Mouse (Mus musculus): Measurements from ENCODE around the gene Spast.
"Not testable (repeated sequence)": the region's sequence is repeated elsewhere in the genome, so short reads cannot be mapped to it uniquely, and the experiment has no call there.

Spast gene

DNA sequence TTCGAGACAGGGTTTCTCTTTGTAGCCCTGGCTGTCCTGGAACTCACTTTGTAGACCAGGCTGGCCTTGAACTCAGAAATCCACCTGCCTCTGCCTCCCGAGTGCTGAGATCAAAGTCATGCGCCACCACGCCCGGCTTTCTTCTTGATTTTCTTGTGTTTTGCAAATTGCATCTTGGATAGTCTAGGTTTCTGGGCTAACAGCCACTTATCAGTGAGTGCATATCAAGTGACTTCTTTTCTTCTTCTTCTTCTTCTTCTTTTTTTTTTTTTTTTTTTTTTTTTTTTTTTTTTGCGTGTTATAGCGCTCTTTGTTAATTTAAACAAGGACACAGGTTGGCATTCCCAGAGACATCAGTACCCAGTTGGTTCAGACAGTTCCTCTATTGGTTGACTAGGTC is 11.6 kb upstream of the Spast start:
- not testable (repeated sequence) for DNase-seq (ENCODE audit: low spot score)

DNA sequence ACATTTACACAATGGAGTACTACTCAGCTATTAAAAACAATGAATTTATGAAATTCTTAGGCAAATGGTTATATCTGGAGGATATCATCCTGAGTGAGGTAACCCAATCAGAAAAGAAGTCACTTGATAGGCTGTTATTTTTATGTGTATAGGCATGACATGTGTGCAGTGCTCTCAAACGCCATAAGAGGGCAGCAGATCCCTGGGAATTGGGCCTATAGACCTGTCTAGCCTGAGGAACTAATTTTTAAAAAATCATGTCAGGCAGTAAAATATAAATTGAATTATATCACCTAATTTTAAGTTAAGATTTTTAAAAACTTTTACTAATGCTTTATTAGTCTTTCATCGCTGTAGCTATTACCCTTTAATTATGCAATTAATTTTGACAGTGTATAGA is 10.6 kb upstream of the Spast start:
- peak; percentile 75 for DNase-seq (ENCODE audit: low spot score)

DNA sequence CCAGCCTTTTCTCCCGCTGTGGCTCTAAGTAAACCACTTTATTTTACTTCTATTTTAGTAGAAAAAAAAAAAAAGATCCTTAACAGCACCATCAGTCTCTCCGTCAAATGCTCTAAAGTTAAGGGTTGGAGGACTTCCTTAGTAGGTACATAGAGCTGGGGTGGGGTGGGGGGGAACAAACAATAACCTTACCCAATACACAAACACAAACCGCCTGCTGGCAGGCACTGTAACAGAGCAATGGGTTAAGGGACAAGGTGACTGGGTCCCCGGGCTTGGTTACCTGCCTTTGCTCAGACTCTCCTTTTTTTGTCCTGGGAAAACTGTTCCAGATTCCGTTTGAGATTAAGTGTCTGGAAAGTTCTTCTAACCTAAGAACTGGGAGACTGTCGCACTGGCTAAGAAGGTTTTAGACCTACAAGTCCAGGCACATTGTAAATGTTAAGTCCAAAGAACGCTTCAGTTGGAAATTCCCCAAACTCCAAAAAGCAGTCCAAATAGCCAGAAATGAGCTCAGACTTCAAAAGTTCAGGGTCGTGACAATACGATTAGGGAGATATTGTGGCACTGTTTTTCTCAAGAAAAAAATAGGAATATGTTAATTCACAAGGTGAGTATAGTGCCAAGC is 7.6 kb upstream of the Spast start:
- no peak for DNase-seq (ENCODE audit: low spot score)

DNA sequence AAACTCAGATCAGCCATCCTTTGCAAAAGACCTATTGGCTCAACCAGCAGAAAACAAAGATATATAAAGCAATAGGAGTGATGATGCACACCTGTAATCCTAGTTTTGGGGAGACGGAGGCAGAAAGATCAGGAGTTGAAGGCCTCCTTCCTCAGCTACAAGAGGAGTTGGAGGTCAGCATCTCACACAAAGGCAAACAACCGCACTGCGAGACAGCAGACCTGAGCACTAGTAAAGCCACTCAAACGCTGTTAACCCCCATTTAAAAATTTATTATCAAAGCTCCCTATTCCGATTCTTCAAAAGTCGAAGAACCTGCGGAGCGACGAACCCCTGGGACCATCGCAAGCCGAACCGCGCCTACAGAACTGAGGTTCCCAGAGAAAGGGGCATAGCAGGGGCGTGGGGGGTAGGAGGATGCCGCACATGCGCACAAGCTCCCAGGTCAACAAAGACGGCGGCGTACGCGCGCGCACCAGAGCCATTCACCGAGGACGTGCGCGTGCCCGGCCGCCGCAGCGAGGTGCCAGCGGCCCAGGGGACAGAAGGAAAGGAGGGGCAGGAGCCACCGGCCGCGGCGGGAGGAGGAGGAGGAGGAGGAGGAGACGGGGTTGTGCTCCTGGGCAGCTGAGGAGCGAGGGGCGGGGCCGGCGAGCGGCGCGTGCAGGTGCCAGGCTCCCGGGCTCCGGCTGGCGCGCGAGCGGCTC is 409 bp upstream of the Spast start:
- DNase-seq (ENCODE audit: low spot score): peak; percentile 98

DNA sequence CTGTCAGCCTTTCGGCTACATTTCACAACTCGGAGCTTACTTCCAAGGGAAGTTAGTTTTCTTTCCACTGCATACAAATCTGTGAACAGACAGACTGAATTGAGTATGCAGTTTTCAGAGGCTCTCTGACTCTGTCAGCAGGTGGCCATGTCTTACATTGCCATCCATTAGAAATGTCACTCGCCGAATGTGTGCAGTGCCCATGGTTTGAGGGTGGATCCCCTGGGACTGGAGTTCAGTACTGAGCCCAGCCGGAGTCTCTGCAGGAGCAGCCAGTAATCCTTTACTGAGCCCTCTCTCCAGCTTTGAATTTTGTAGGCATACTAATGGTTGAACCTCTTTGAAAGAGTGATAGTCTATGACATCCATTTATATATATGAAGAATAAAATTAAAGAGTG is 2.4 kb downstream of the Spast start:
- peak; percentile 37 for DNase-seq (ENCODE audit: low spot score)

DNA sequence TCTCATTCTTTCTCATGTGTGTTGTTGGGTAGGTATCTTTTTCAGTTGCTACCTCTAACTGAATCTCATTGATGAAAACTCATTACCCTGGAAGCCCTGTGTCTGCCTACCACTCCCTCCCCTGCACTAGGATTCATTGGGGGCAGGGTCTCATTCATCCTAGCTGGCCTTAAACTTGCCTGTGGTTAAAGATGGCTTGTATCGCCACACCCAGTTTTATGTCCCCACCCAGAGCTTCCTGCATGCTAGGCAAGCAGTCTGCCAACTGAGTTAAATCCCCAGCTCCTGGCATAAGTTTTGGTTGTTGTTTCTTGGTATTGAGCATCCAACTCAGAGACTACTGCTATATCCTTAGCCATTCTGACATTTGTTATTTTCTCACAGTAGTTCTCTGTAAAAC is 24.8 kb downstream of the Spast start:
- no peak for DNase-seq (ENCODE audit: low spot score)

DNA sequence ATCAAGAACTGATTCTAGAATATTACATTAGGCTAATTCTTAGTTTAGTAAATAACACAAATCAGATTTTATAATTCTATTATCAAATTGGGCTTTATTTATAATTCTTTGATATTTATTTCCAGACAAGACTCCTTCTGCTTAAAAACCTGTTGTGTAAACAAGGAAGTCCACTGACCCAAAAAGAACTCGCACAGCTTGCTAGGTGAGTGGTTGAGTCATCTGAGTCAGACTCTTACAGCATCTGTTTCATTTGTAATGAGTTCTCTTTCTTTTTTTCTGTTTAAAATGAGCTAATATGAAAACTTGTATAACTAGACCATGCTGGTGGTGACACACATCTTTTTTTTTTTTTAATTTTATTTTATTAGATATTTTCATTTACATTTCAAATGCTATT is 38.1 kb downstream of the Spast start:
- DNase-seq (ENCODE audit: low spot score): no peak

DNA sequence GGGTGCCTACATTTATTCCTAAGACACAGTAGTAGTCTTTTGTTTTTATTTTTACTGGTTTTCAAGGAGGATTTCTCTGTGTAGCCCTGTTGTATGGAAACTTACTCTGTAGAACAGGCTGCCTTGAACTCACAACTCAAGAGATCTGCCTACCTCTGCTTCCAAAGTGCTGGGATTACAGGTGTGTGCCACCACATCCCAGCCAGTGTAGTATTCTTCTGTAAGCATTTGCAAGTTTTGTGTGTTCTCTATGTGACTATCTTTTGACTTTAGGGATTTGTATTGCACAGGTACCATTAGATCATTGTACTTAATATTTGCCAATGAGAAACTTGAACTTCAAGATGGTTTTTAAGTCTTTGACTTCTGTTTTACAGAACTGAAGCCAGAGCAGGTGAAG is 47.9 kb downstream of the Spast start:
- no peak for DNase-seq (ENCODE audit: low spot score)

DNA sequence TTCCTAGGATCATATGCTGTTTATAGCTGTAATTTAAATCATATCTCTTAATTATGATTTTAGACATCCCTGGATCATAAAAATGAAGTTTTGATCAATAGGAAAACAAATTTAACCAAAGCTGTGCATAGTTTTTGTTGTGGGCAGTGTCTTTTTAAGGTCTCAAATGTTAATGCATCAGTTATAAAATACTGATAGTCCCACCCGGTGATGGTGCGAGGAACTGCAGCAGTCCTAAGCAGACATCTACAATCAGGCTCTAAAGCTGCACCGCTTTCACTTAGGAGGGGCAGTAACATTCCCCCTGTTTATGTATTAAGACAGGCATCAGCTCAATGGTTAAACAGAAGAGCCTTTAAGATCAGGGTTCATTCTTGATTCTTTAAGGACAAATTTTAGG is 51.1 kb downstream of the Spast start:
- DNase-seq (ENCODE audit: low spot score): peak; percentile 24

DNA sequence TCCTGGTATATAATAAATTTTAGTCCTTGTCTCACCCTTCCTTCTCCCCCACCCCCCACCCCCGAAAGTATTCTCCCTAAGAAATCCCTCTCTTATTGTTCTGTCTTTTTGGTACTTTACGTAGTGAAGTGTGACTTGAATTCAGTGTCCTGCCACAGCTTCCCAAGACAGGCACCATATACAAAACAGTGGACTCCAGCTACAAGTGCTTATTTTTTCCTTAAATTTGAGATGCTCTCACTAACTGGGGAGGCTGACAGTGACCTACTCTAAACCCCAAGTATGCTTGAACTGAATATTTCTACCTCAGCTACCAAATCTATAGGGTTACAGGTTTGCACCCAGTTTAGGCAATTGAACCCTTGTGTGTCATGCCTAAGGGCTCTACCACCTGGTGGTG is 55.6 kb downstream of the Spast start:
- no peak for DNase-seq (ENCODE audit: low spot score)

DNA sequence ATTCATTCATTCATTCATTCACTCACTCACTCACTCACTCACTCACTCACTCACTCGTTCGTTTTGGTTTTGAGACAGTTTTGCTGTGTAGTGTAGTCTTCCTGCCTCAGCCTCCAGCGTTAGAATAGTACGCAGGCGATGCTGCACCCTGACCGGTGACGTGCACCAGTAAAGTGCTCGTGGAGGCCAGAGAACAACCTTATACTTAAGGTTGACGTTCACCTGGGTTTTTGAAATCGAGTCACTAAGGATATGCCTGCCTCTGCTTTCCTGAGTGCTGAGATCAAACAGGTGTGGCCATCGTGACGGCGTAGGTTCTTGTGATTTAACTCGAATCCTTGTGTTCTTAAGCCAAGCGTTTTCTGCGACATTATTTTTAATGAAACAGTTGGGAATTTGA is 56.1 kb downstream of the Spast start:
- DNase-seq (ENCODE audit: low spot score): no peak

DNA sequence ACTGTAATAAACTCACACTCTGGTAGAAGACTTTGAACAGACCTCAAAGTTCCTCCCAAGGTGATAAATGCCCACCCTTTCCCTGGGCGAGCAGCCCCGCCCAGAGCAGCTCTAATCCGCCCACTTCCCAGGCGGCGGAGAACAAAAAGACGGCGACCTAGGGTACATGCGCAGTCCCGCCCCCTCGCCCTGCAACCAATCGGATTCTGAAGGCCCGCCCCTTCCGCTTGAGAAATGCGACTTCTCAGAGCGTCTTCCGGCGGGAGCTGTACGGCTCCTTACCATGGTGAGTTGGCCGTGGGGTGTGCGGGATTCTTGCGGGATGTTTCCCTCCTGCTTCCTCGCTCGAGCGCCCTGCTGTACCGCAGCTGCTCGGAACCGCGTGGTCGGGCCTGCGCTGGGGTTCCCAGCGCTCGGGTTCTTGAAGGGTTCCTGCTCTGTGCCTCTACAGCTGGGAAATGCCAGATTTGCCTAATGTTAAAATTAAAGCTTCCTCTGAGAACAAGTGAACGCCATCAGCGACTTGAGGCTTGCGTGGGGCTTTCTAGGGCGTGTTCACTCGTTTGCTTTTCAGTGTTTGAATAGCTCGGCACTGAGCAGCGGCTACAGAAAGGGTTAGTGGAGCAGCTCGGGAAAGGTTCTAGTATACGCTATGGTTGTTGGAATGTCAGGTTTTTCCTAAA is 56.7 kb downstream of the Spast start, which contains the start of gene Slc30a6:
Gene Slc30a6, plus strand, starts transcription at position 226 of the 683 bp plus-strand sequence.
- peak; percentile 97 for DNase-seq (ENCODE audit: low spot score)

DNA sequence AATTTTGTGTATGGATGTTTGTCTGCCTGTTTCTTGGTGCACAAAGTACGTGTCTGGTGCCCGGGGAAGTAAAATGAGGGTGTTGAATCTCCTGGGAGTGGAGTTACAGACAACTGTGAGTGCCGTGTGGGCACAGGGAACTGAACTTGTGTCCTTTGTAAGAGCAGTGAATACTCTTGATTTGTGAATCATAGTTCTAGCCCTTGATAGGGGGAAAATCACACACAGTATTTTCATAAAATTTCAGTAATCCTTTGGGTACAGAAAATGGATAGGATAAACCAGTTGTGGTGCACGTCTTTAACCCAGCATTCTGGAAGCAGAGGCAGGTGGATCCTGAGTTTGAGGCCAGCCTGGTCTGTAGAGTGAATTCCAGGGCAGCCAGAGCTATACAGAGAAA is 58.0 kb downstream of the Spast start:
- no peak for DNase-seq (ENCODE audit: low spot score)

DNA sequence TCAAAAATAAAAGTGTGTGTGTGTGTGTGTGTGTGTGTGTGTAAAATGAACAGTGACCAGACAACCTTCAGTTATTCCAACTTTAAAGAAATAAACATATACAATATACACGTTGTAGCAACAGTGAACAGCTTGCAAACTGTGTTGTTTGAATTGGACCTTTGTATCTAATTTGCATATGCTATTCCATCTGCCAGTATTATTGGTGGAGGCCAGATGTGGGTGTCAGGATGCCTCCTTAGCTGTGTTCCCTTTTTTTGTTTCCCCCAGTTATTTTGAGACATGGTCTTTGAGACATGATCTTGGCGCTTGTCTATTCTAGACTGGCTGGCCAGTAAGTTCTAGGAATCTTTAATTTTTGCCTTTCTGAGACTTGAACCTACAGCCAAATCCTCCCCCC is 58.4 kb downstream of the Spast start:
- no peak for DNase-seq (ENCODE audit: low spot score)

DNA sequence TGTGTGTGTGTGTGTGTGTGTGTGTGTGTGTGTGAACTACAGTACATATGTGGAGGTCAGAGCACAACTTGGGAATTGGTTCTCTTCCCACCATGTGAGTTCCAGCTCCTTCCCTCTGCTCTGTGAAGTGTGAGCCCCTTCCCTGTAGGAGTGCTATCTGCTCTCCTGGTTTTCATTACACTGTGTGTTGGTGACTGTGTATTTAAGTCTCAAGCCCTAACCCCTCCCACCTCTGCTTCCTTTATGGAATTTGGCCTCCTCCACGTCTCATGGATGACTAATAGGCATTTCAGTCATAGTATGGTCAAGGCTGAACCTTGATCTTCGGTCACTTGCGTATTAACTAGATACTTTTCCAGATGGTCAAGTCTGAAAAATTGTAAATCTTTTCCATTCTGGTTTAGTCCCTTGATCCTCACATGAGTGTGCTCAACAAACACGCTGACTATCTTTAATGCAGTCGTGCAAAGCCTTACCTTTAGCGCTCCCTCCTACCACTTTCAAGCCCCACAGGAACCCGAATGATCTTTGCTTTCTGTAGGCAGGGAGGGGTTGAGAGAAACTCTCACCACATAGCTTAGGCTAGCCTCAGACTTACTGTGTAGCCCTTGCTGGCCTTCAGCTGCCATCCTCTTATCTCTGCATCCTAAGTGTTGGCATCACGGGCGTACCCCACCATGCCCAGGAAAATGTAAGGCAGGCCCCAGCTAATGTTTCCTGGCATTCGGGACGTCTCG is 63.9 kb downstream of the Spast start:
- no peak for DNase-seq (ENCODE audit: low spot score)

DNA sequence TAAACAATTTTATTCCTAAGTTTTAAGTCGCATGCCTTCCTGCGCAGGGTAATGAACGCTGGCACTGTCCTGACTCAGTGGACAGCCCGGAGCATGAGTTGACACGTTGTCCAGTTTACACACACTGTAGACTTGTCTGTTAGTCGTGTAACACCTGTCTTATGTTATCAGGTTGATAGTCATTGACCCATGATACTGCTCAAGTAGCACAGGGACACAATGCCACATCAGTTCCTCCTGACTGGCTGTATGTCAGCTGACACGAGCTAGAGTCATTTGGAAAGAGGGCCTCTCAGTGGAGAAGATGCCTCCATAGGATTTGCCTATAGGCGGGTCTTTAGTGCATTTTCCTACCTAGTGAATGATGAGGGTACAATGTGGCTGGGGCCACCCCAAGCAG is 67.7 kb downstream of the Spast start:
- no peak for DNase-seq (ENCODE audit: low spot score)

DNA sequence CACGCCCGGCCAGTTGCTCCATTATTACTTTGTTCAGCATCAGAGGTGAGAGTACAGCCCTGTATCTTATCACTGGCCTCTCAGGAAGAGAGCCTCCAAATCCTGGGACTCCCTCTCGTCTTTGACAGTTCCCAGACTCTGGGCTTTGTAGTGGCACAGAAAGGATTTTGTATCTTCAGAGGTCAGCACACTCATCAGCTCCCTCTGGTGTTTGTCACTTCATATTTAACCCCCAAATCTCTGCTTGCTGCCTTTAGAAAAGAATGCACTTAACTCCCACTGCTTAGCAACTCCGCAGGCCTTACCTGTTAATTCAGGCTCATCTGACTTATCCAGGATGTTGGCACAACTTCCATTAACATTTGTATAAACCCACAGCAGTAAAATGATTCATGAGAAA is 70.9 kb downstream of the Spast start:
- DNase-seq (ENCODE audit: low spot score): no peak

DNA sequence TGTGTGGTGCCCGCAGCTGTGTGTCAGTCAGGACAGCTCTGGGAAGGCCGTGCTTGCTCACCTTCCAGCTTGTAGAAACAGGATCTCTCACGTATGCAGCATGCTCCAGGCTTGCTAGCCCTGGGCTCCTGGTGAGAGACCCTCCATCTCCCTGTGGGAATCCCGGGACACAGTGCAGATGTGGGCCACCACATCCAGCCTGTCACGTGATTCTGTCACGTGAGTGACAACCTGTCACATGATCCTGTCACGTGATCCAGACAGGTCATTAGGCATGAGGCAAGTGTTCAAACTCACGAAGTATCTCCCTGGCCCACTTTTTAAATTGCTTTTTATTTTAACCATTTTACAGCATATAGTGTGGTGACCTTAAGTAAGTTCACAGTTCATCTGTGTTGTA is 74.5 kb downstream of the Spast start:
- no peak for DNase-seq (ENCODE audit: low spot score)

DNA sequence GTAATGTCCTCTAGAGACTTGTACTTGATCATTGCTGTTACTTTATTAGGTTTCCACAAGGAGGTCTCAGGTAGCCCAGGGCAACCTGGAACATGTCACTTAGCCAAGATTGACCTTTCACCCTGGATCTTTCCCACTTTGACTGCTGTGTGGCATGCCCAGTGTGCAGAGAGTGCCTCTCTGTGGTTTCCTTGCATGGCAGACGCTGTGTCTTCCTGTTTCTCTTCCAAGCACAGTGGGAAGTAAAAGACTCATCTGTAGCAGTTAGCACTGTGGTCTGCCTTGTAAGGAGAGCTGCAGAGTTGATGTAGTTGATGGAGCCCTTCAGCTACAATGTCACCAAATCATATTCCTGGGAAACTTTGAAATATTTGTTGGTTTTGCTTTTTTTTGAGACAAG is 75.9 kb downstream of the Spast start:
- no peak for DNase-seq (ENCODE audit: low spot score)

DNA sequence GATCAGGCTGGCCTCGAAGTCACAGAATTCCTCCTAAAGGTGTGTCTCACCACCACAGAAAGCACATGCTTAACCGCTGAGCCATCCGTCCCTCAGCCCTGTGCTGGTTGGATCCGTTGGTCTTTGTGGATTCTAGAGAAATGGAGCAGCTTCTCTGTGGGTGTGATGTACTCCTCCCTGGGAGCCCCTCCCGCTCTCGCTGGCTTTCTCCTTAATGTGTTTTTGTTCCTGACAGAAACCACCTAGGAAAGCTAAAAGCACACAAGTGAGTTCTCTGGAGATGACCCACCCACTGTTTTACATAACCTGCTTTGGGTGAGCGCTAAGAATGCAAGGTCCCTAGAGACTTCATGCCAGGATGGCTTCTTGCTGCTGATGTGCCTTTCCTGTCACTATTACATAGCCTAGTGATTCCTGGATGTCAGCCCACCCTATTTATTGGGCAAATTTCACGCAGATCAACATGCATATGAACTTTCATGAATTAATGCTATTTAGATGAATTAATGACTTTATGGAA is 78.1 kb downstream of the Spast start:
- no peak for DNase-seq (ENCODE audit: low spot score)

DNA sequence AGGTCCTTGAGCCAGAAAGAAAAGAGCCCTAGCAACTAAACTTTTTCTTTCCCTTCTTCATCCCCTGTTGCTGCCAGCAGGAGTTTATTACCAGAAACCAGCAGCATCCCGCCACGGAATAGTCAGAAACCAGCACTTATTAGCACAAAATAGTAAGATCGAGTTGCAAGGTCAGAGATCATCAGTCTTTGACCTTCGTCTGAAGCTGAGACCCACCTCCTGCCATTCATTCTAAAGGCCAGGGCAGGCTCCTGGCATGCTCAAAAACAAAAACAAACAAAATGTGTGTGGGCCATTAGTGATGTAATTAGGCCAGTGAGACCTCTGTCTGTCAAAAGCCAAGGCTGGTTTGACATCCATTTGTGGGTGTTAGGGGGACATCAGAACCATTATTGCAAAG is 79.4 kb downstream of the Spast start:
- DNase-seq (ENCODE audit: low spot score): no peak

DNA sequence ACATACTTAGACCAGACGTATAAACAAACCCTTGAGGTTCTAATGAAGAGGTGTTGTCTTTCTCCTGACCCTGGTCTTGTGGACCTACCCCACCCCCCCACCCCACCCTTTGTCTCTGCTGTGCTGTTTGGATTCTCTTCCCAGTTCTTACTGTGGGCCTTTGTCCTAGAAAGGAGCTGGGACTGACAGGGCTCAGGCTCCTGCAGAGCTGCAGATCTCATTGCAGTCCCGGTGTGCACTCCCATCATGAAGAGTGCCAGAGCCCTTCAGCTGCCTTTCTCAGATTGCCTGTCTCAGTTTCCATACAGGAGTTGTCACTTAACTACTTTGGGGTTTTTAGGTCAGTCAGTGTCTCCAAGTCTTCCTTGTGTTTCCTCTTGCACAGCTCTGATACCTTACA is 81.9 kb downstream of the Spast start:
- DNase-seq (ENCODE audit: low spot score): no peak

Data from retina, embryonic 14.5 days (tissue).